Mouse (Mus musculus) limb, embryonic 14.5 days (tissue): ENCODE data around the gene Zfp740. TPM values are rescaled to one million over a fixed set of nuclear protein-coding genes. Genes with fewer than 3 reads are reported as not detected.

Experiments
- ATAC-seq: fragments of 200-750 bp; cut with Nextera tagmentation; 2 replicates; pipeline ENCODE4 v1.8.0; 2017; ENCODE audit warnings: low read depth, moderate number of reproducible peaks, moderate TSS enrichment; ENCODE audit not compliant: low FRiP score
- DNase-seq: peaks from one replicate; pipeline ENCODE4 v3.0.0-alpha.2; 2015; ENCODE audit warnings: low spot score
- H3K27ac ChIP-seq: fragments of 300-500 bp; sonication (generic); replicated peaks from 2 replicates; pipeline ENCODE4 v1.5.1; 2014; ENCODE audit warnings: low read depth, mild to moderate bottlenecking, low read length, moderate library complexity, mixed read lengths
- H3K27me3 ChIP-seq: fragments of 300-500 bp; sonication (generic); 2 replicates; pipeline ENCODE4 v1.6.1; 2014; ENCODE audit warnings: low read length, mixed read lengths; ENCODE audit not compliant: control insufficient read depth, insufficient read depth
- H3K36me3 ChIP-seq: fragments of 300-500 bp; sonication (generic); 2 replicates; pipeline ENCODE4 v1.6.1; 2014; ENCODE audit warnings: mild to moderate bottlenecking, low read length, moderate library complexity, mixed read lengths; ENCODE audit not compliant: control insufficient read depth, insufficient read depth
- H3K4me1 ChIP-seq: fragments of 300-500 bp; sonication (generic); 2 replicates; pipeline ENCODE4 v1.6.1; 2014; ENCODE audit warnings: antibody characterized with exemption, low read length, mixed read lengths; ENCODE audit not compliant: control insufficient read depth, insufficient read depth
- H3K4me2 ChIP-seq: fragments of 300-500 bp; sonication (generic); replicated peaks from 2 replicates; pipeline ENCODE4 v1.6.1; 2014; ENCODE audit warnings: low read depth, mild to moderate bottlenecking, low read length, moderate library complexity; ENCODE audit not compliant: severe bottlenecking
- H3K4me3 ChIP-seq: fragments of 300-500 bp; sonication (generic); replicated peaks from 2 replicates; pipeline ENCODE4 v1.5.1; 2014; ENCODE audit warnings: low read length
- H3K9ac ChIP-seq: fragments of 300-500 bp; sonication (generic); 2 replicates; pipeline ENCODE4 v1.6.1; 2014; ENCODE audit warnings: mild to moderate bottlenecking, low read depth, low read length, moderate library complexity; ENCODE audit not compliant: severe bottlenecking
- H3K9me3 ChIP-seq: fragments of 300-500 bp; sonication (generic); 2 replicates; pipeline ENCODE4 v1.6.1; 2016; ENCODE audit warnings: low read length; ENCODE audit not compliant: control insufficient read depth
- POLR2A ChIP-seq: fragments of 200-500 bp; IDR thresholded peaks from 2 replicates; pipeline ENCODE4 v1.8.0; 2012; ENCODE audit warnings: inconsistent platforms, mild to moderate bottlenecking, moderate library complexity, borderline replicate concordance; ENCODE audit not compliant: insufficient read depth, insufficient read length; ENCODE audit errors: extremely low read depth
- WGBS: fragments of 180-500 bp; shearing (Covaris S2); extraction: QIAGEN DNeasy Blood & Tissue Kit; methylation state at CpG from one replicate; pipeline ENCODE4 v1.1.7; 2014; 5-methylcytosine and 5-hydroxymethylcytosine counted together
- polyA plus RNA-seq, 2 experiments: library from polyadenylated mRNA; depleted of rRNA in 1 of 2; stranded (reverse) in 1 of 2; unstranded in 1 of 2; fragments of >200 nt; fragmentation: Nextera tagmentation in 1 of 2; extraction: Ambion mirVana in 1 of 2; gene quantifications; 2 replicates each; pipeline versions ENCODE4 v1.2.1 to v1.2.3; 2012 to 2014

Zfp740 gene
- polyA plus RNA-seq, 2 experiments, result 53.8 to 96.0 TPM

DNA sequence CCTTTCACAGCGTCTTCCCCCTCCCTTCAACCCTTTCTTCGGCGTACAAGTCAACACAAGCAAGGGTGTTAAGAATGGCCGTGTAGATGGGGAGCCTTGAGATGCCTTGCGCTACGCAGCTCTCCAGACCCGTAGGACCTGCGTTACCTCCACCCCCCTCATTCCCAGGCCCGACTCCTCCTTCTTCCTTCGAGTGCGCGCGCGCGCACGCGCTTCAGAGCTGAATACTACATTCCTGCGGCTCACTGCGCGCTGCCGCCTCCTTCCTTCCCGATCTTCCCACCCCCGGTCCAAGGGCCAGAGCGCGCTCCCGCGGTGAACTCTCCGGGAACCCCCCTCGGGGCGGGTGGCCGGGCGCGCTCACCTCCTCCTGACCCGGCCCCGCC, 43.8 kb downstream of the Zfp740 start:
- Histone ChIP-seq H3K27me3 (no peaks in the 10 kb centered on the region), H3K4me2 (peak overlapping the region; percentile 94), H3K27ac (peak overlapping the region; percentile 95), H3K36me3 (peaks cover 35% of the 10 kb centered on the region), H3K4me3 (peak overlapping the region; percentile 60), H3K9ac (peak overlapping the region; percentile 75), H3K9me3 (no peaks in the 10 kb centered on the region), H3K4me1 (peaks cover 72% of the 10 kb centered on the region)
- ATAC-seq (peak; percentile 76), DNase-seq (peak; percentile 97)
- no peak for TF ChIP-seq POLR2A
- under 1% methylated on average over 31 of the region's 35 CpGs for WGBS

DNA sequence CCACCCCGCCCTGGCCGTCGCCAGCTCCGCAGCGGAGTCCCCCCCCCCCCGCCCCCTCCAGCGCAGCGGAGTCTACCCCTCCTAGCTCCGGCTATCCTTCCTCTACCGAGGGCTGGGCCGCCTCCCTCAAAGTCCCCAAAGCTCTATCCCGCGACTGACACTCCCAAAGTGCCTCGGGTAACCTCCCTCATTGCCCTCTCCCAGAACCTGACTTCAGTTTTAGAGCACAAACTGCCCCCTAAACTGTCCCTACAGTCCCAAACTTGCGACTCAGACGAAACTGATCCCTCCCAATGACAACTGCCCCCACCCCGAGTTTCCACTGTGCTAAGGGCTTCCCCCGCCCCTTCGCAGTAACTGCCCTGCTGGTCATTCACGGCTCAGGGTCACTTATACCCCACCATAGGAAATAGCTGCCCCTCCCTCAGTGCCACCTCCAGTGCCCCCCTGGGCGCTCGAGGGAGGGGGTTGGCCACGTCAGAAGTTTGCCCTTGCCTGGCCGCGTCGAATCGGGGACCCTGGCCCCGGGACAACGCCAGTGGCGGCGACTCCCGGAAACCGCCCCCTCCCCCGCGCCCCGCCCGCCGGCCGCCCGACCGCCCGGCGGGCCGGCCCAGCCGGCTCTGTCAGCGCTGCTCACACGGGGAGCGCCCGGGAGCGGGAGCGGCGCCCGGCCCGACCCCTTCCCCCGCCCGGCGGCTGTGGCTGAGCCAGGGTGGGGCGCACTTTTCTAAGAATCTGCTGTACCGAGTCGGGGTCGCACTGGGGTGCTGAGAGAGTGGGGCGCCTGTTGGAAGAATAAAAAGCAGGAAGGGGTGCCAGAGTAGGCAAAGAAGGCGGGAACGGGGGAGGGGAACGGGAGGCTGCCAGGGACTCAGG, 44.4 kb downstream of the Zfp740 start:
- Histone ChIP-seq H3K4me1 (peaks cover 73% of the 10 kb centered on the region), H3K9me3 (no peaks in the 10 kb centered on the region), H3K27ac (peak overlapping the region; percentile 95), H3K4me3 (peak overlapping the region; percentile 60), H3K36me3 (peaks cover 35% of the 10 kb centered on the region), H3K4me2 (peak overlapping the region; percentile 94), H3K27me3 (no peaks in the 10 kb centered on the region), H3K9ac (peak overlapping the region; percentile 75)
- ATAC-seq (peak; percentile 56), DNase-seq (peak; percentile 76)
- TF ChIP-seq POLR2A, result no peak
- WGBS, result 2% methylated on average over 42 of the region's 65 CpGs

DNA sequence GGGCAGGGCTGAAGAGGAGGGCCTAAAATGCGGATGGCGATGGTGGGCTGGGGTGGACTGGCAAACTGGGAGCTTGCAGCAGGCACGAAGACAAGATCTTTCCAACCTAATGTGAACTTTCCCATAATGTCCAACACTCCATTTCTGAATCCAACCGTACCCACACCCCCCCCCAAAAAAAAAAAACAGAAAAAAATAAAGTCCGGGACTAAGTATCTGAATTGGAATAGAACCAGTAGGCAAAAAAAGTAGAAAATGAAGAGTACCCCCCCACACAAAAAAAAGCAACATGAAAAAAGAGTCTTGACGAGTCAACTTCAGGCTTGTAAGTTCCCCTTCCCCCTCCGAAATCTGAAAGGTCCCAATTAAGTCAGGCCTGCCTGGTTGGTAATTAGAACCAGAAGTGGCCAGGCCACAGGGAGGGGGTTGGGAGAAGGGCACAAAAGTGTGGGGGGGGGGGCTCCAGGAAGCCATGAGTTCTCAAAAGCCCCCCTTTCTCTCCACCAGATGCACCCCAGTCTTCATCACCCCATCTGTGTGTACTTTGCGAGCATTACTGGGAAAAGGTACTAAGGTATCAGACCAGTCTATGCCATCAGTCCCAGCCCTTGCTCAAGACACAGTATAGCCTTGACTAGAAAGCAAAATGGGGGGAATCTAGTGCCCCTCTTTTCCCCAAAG, 45.2 kb downstream of the Zfp740 start:
- ATAC-seq (no peak), DNase-seq (peak; percentile 61)
- H3K9me3 ChIP-seq, result no peaks in the 10 kb centered on the region
- H3K9ac ChIP-seq, result peak overlapping the region; percentile 75
- peak overlapping the region; percentile 60 for H3K4me3 ChIP-seq
- peak overlapping the region; percentile 95 for H3K27ac ChIP-seq
- H3K27me3 ChIP-seq, result no peaks in the 10 kb centered on the region
- H3K4me2 ChIP-seq, result peak overlapping the region; percentile 94
- H3K36me3 ChIP-seq, result peaks cover 35% of the 10 kb centered on the region
- H3K4me1 ChIP-seq, result peaks cover 70% of the 10 kb centered on the region
- TF ChIP-seq POLR2A, result no peak
- WGBS, result 2% methylated on average over 8 of the region's 8 CpGs

DNA sequence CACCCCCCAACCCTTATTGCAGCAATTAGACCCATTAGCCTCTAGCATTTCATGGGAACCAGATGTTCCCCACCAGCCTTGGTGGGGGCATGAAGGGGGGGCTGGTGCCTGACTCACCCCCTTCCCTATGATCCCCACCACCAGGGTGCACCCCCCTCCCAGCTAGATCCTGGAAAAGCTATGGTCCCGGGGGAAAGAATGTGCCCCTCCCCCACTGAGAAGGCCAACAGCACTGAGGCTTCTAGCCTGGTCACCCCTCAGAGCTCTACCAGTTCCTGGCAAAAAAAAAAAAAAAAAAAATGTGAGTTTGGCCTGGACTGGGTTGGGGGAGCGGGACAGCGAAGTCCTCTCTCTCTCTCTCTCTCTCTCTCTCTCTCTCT, 45.8 kb downstream of the Zfp740 start:
- TF ChIP-seq POLR2A, result no peak
- H3K4me1 ChIP-seq, result peaks cover 66% of the 10 kb centered on the region
- H3K9ac ChIP-seq, result peak overlapping the region; percentile 18; the same call in 1 of the 2 replicates
- peak overlapping the region; percentile 94 for H3K4me2 ChIP-seq
- ATAC-seq (0 out of 2 replicates have a peak, but pooled peaks have one; percentile 0), DNase-seq (peak; percentile 63)
- peak overlapping the region; percentile 60 for H3K4me3 ChIP-seq
- H3K27ac ChIP-seq, result peak overlapping the region; percentile 95
- peaks cover 35% of the 10 kb centered on the region for H3K36me3 ChIP-seq
- WGBS, result 0% methylated on average over 1 of the region's 3 CpGs
- H3K27me3 ChIP-seq, result no peaks in the 10 kb centered on the region
- H3K9me3 ChIP-seq, result no peaks in the 10 kb centered on the region

DNA sequence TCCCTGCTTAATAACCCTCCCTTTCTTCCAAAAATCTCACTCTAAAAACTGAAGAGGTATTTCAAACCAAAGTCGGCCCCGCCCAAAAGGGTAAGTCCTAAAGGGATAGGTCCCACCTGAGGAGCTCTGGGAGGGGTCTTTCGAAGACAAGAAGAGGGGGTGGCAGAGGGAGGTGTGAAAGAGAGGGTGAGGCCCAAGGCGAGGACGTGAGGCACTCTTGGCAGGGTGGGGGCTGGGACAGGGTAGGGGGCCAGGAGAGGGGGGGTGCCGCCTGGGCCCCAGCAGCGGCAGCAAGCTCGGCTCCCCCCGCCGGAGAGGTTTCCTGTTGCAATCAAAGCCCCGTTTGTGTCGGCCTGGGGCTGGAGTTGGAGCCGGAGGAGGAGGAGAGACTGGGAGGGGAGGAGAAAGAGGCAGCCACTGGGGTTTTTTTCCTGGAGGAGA, 46.2 kb downstream of the Zfp740 start:
- H3K9ac ChIP-seq, result peak overlapping the region; percentile 18
- TF ChIP-seq POLR2A, result no peak
- ATAC-seq, result no peak

More for the DNA sequence above, 46.2 kb downstream of the Zfp740 start:
- H3K4me2 ChIP-seq, result peak overlapping the region; percentile 94
- H3K27me3 ChIP-seq, result no peaks in the 10 kb centered on the region
- DNase-seq, result peak; percentile 74
- peak overlapping the region; percentile 95 for H3K27ac ChIP-seq
- 2% methylated on average over 12 of the region's 13 CpGs for WGBS
- H3K4me1 ChIP-seq, result peaks cover 66% of the 10 kb centered on the region
- H3K4me3 ChIP-seq, result peak overlapping the region; percentile 60
- peaks cover 39% of the 10 kb centered on the region for H3K36me3 ChIP-seq
- H3K9me3 ChIP-seq, result no peaks in the 10 kb centered on the region
